Mouse (Mus musculus) spleen, adult 2 months (tissue): Measurements from ENCODE around the gene Ap5s1.

Source experiments
- CTCF ChIP-seq: fragments of 200-500 bp; IDR thresholded peaks from 2 replicates; pipeline ENCODE4 v1.5.1; 2011; ENCODE audit warnings: mild to moderate bottlenecking, inconsistent platforms; ENCODE audit not compliant: insufficient read depth, insufficient read length, insufficient replicate concordance; ENCODE audit errors: extremely low read depth
- POLR2A ChIP-seq: fragments of 200-500 bp; IDR thresholded peaks from 2 replicates; pipeline ENCODE4 v1.6.1; 2011; ENCODE audit warnings: low read depth, low read length, inconsistent platforms

- TF ChIP-seq CTCF (no peak), POLR2A (no peak)
Observed at GRCm38 (mm10) chr2:131159491-131159910, 47.4 kb upstream of the Ap5s1 start.
